Mouse (Mus musculus): Measurements from ENCODE around the gene Pigc.

- peak; percentile 19; the same call in 1 of the 2 replicates for TF ChIP-seq CTCF (IDR thresholded peaks at IDR 0.05; ENCODE audit: low read depth, low read length)
- TF ChIP-seq POLR2A (IDR thresholded peaks at IDR 0.05; ENCODE audit: borderline replicate concordance, low read depth, low read length): no peak
Observed at GRCm38 (mm10) chr1:161962465-161963377, 6.3 kb upstream of the Pigc start.
